Mouse (Mus musculus): ENCODE data around the gene Hopx. TPM values are rescaled to one million over a fixed set of nuclear protein-coding genes. Genes with fewer than 3 reads are reported as not detected.
A peak's percentile ranks its signal among the peaks of the same experiment; 100 is the strongest.

Gene Hopx
- 0.59 and 0.77 TPM in 2 replicates for polyA plus RNA-seq (2015; fragmentation: Nextera tagmentation; extraction: Ambion mirVana)

GRCm38 (mm10) chr5:77114817-77115731 is at the start of gene Hopx:
Gene Hopx, minus strand, starts transcription at chr5:77115121.
- DNase-seq (ENCODE audit: low spot score), result no peak

- no peak for DNase-seq (ENCODE audit: low spot score)
Measured at GRCm38 (mm10) chr5:77163597-77163996, 48.7 kb upstream of the Hopx start.

GRCm38 (mm10) chr5:77162566-77162965 is 47.6 kb upstream of the Hopx start:
- no peak for DNase-seq (ENCODE audit: low spot score)

GRCm38 (mm10) chr5:77157777-77158540 is 43.0 kb upstream of the Hopx start:
- no peak for DNase-seq (ENCODE audit: low spot score)

GRCm38 (mm10) chr5:77156938-77157337 is 42.0 kb upstream of the Hopx start:
- no peak for DNase-seq (ENCODE audit: low spot score)

- DNase-seq (ENCODE audit: low spot score), result no peak
Measured at GRCm38 (mm10) chr5:77155526-77155925, 40.6 kb upstream of the Hopx start.

- no peak for DNase-seq (ENCODE audit: low spot score)
Measured at GRCm38 (mm10) chr5:77154812-77155211, 39.9 kb upstream of the Hopx start.

GRCm38 (mm10) chr5:77151738-77152137 is 36.8 kb upstream of the Hopx start:
- no peak for DNase-seq (ENCODE audit: low spot score)

- no peak for DNase-seq (ENCODE audit: low spot score)
Measured at GRCm38 (mm10) chr5:77151075-77151474, 36.2 kb upstream of the Hopx start.

GRCm38 (mm10) chr5:77148021-77148621 is 33.2 kb upstream of the Hopx start:
- peak; percentile 30 for DNase-seq (ENCODE audit: low spot score)

GRCm38 (mm10) chr5:77146459-77147170 is 31.7 kb upstream of the Hopx start:
- no peak for DNase-seq (ENCODE audit: low spot score)

GRCm38 (mm10) chr5:77144647-77145046 is 29.7 kb upstream of the Hopx start:
- DNase-seq (ENCODE audit: low spot score), result peak; percentile 28

- DNase-seq (ENCODE audit: low spot score), result no peak
Measured at GRCm38 (mm10) chr5:77143076-77143475, 28.2 kb upstream of the Hopx start.

- DNase-seq (ENCODE audit: low spot score), result no peak
Measured at GRCm38 (mm10) chr5:77141336-77141735, 26.4 kb upstream of the Hopx start.

- DNase-seq (ENCODE audit: low spot score), result no peak
Measured at GRCm38 (mm10) chr5:77140861-77141260, 25.9 kb upstream of the Hopx start.

GRCm38 (mm10) chr5:77140108-77140507 is 25.2 kb upstream of the Hopx start:
- no peak for DNase-seq (ENCODE audit: low spot score)

- no peak for DNase-seq (ENCODE audit: low spot score)
Measured at GRCm38 (mm10) chr5:77137701-77138265, 22.9 kb upstream of the Hopx start.

GRCm38 (mm10) chr5:77136684-77137224 is 21.8 kb upstream of the Hopx start:
- DNase-seq (ENCODE audit: low spot score), result no peak

- DNase-seq (ENCODE audit: low spot score), result no peak
Measured at GRCm38 (mm10) chr5:77134961-77135360, 20.0 kb upstream of the Hopx start.

GRCm38 (mm10) chr5:77134465-77134864 is 19.5 kb upstream of the Hopx start:
- DNase-seq (ENCODE audit: low spot score), result peak; percentile 73

- no peak for DNase-seq (ENCODE audit: low spot score)
Measured at GRCm38 (mm10) chr5:77133960-77134359, 19.0 kb upstream of the Hopx start.
